ENCODE assay signal across 20 mouse cellular contexts in the genomic region with DNA sequence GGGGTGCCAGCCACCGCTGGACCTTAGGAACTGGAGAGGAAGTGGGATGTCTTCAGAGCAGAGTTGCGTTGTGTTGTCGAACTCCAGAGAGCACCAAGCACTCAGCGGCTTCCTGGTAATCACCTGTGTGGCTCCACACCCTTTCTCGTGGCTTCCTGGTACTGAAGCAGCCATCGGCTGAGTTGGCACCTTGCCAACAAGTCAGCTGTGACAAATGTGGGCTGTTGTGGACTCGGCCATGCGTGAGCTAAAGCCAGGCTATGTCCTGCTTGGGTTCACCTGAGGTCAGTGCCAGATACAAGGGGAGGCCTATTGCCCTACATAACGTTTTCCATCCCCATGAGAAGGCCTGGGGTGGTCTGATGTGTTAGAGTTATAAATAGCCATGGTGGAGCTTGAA. TPM values are rescaled to one million over a fixed set of nuclear protein-coding genes. Genes with fewer than 3 reads are reported as not detected.
DNase-seq lines count a peak whose midpoint lies in the region; ATAC-seq and TF ChIP-seq lines count a peak whose summit lies in the region.
"Had no signal": no experiment of that assay in that cellular context is flagged by ENCODE, and none has a peak within 500 bp of the region (broad histone marks: within the 10 kb centered on the region; RNA-seq: fewer than 3 reads in every experiment).

No protein-coding gene starts in this region.

- no peaks in the 10 kb centered on the region for H3K27me3 ChIP-seq in cerebellum, adult 2 months (ENCODE audit: control insufficient read depth, insufficient read depth, low read length)
- no peaks in the 10 kb centered on the region for H3K27me3 ChIP-seq in kidney, adult 2 months (replicated peaks; ENCODE audit: control insufficient read depth, insufficient read depth, low read length)
- no peaks in the 10 kb centered on the region for H3K27me3 ChIP-seq in liver, embryonic 12.5 days (replicated peaks)
- H3K27me3 ChIP-seq: embryonic facial prominence, embryonic 13.5 days; forebrain, embryonic 13.5 days; heart, embryonic 15.5 days; hindbrain, embryonic 13.5 days; limb, embryonic 13.5 days; Patski had no signal

- H3K9me3 ChIP-seq in liver, embryonic 12.5 days (replicated peaks): no peaks in the 10 kb centered on the region
- H3K9me3 ChIP-seq: embryonic facial prominence, embryonic 13.5 days; forebrain, embryonic 13.5 days; heart, embryonic 15.5 days; hindbrain, embryonic 13.5 days; limb, embryonic 13.5 days had no signal

- TF ChIP-seq CTCF in cerebellum, adult 2 months (IDR thresholded peaks at IDR 0.05; ENCODE audit: borderline replicate concordance, insufficient read depth, low read depth, low read length): no peak
- TF ChIP-seq CTCF in kidney, adult 2 months (conservative IDR thresholded peaks at IDR 0.05; ENCODE audit: insufficient read depth, insufficient read length, low read depth, low read length): no peak

- H3K36me3 ChIP-seq in kidney, adult 2 months (ENCODE audit: control insufficient read depth, insufficient read depth, low read length): no peaks in the 10 kb centered on the region
- H3K36me3 ChIP-seq in liver, embryonic 12.5 days: no peaks in the 10 kb centered on the region
- H3K36me3 ChIP-seq: embryonic facial prominence, embryonic 13.5 days; heart, embryonic 15.5 days; hindbrain, embryonic 13.5 days; limb, embryonic 13.5 days had no signal

- no peak for ATAC-seq in erythroid progenitor cell, adult 5-6 weeks (replicated peaks; ENCODE audit: low FRiP score, poor library complexity, severe bottlenecking)
- no peak for ATAC-seq in liver, embryonic 12.5 days
- ATAC-seq: forebrain, embryonic 13.5 days; liver, postnatal 0 days; Patski had no signal

- H3K9ac ChIP-seq in liver, embryonic 12.5 days: no peak overlapping the region
- H3K9ac ChIP-seq: embryonic facial prominence, embryonic 13.5 days; forebrain, embryonic 13.5 days; heart, embryonic 15.5 days; hindbrain, embryonic 13.5 days; limb, embryonic 13.5 days; liver, postnatal 0 days had no signal

- no peak overlapping the region for H3K27ac ChIP-seq in cerebellum, adult 2 months (ENCODE audit: insufficient read depth, low read length)
- H3K27ac ChIP-seq in kidney, adult 2 months (ENCODE audit: insufficient read depth, low read depth, low read length): no peak overlapping the region
- H3K27ac ChIP-seq in liver, embryonic 12.5 days: no peak overlapping the region
- H3K27ac ChIP-seq: embryonic facial prominence, embryonic 13.5 days; forebrain, embryonic 13.5 days; heart, embryonic 15.5 days; hindbrain, embryonic 13.5 days; limb, embryonic 13.5 days had no signal

- H3K4me3 ChIP-seq in cerebellum, adult 2 months (replicated peaks; ENCODE audit: insufficient read depth, low read depth, low read length): no peak overlapping the region
- H3K4me3 ChIP-seq in kidney, adult 2 months (ENCODE audit: insufficient read depth, low read depth, low read length): no peak overlapping the region
- no peak overlapping the region for H3K4me3 ChIP-seq in liver, embryonic 12.5 days
- H3K4me3 ChIP-seq: embryonic facial prominence, embryonic 13.5 days; forebrain, embryonic 13.5 days; heart, embryonic 15.5 days; hindbrain, embryonic 13.5 days; limb, embryonic 13.5 days; myocyte had no signal

- 46% methylated on average over 9 of the region's 9 CpGs for WGBS in cerebellum, adult 2 months
- WGBS in kidney, adult 2 months: 25% methylated on average over 9 of the region's 9 CpGs
- 65% methylated on average over 9 of the region's 9 CpGs for WGBS in liver, embryonic 12.5 days (ENCODE audit: insufficient replicate concordance)

- H3K4me1 ChIP-seq in cerebellum, adult 2 months (ENCODE audit: control insufficient read depth, insufficient read depth, low read length): peaks cover 46% of the 10 kb centered on the region
- no peaks in the 10 kb centered on the region for H3K4me1 ChIP-seq in kidney, adult 2 months (ENCODE audit: control insufficient read depth, insufficient read depth, low read length)
- H3K4me1 ChIP-seq in liver, embryonic 12.5 days: no peaks in the 10 kb centered on the region
- H3K4me1 ChIP-seq: embryonic facial prominence, embryonic 13.5 days; heart, embryonic 15.5 days; limb, embryonic 13.5 days had no signal

- DNase-seq in cerebellum, adult 2 months: peak; percentile 48 to 54
- no peak for DNase-seq in cerebellum, adult 11 months
- peak; percentile 34 for DNase-seq in brain, adult 2 months (ENCODE audit: low read depth, low spot score)
- DNase-seq in kidney, adult 2 months: peak; percentile 48
- peak; percentile 33 to 64 for DNase-seq in kidney, postnatal 25 days
- DNase-seq in thymus, postnatal 0 days (ENCODE audit: low spot score): no peak
- DNase-seq: heart, adult 11 months; liver, postnatal 0 days; lung, postnatal 36 days had no signal

- H3K4me2 ChIP-seq in liver, embryonic 12.5 days: no peak overlapping the region
- H3K4me2 ChIP-seq: embryonic facial prominence, embryonic 13.5 days; forebrain, embryonic 13.5 days; heart, embryonic 15.5 days; hindbrain, embryonic 13.5 days; limb, embryonic 13.5 days; midbrain, embryonic 11.5 days had no signal

- TF ChIP-seq POLR2A in cerebellum, adult 2 months (IDR thresholded peaks at IDR 0.05; ENCODE audit: borderline replicate concordance, insufficient read depth, low read length): no peak
- TF ChIP-seq POLR2A in kidney, adult 2 months (IDR thresholded peaks at IDR 0.05; ENCODE audit: low read depth, low read length): no peak

RNA-seq across cellular contexts. Expression of a gene that starts 18.0 kb away (rescaled TPM):
- 11.6 and 13.5 TPM in 2 replicates for polyA plus RNA-seq in cerebellum, adult 2 months (2012; rRNA removed)
- not detected in 2 replicates for polyA plus RNA-seq in kidney, adult 2 months (2012; rRNA removed)
- not detected in 2 replicates for total RNA-seq in erythroid progenitor cell, adult 5-6 weeks (2015; ENCODE audit: low replicate concordance)
- not detected in 2 replicates for total RNA-seq in erythroid progenitor cell, adult 5-6 weeks (2017; ENCODE audit: low replicate concordance)
- polyA plus RNA-seq in liver, embryonic 12.5 days (2016; fragmentation: Nextera tagmentation; extraction: Ambion mirVana): not detected in 2 replicates
- not detected in 2 replicates for polyA plus RNA-seq in thymus, postnatal 0 days (2015; fragmentation: Nextera tagmentation; extraction: Ambion mirVana)
- total RNA-seq: neutrophil, adult 5-6 weeks had no signal
- polyA plus RNA-seq: limb, embryonic 13.5 days; liver, postnatal 0 days; myocyte; Patski had no signal

Comparison
In these comparisons a context has a peak if more than half of its experiments do, and no peak if none do; other contexts are left out.
1. DNase-seq: peak in cerebellum, adult 2 months (2 of 2), brain, adult 2 months (single experiment), kidney, adult 2 months (single experiment) and kidney, postnatal 25 days (2 of 2); none in cerebellum, adult 11 months (single experiment) and thymus, postnatal 0 days (single experiment).
2. RNA of a gene that starts 18.0 kb away (polyA plus RNA-seq): 11.6 to 13.5 TPM in cerebellum, adult 2 months; not detected in thymus, postnatal 0 days, not detected in kidney, adult 2 months and not detected in liver, embryonic 12.5 days; every median in the first group is over 10 times any median in the second.